ENCODE assay signal across 8 mouse cellular contexts in genomic region chr17:29263840-29264633, GRCm38 (mm10). TPM values are rescaled to one million over a fixed set of nuclear protein-coding genes. Genes with fewer than 3 reads are reported as not detected.
DNase-seq lines count a peak whose midpoint lies in the region; ATAC-seq and TF ChIP-seq lines count a peak whose summit lies in the region.

Ppil1 (minus strand) TSS chr17:29264186.

- in situ Hi-C loops in Patski (cut with MboI; ENCODE audit: low pct_unique_long_range_greater_than_20kb), result loop anchor here (5.0 to 10.0 kb wide), 2 partner anchors 103 to 251 kb away; no protein-coding TSS in a partner anchor

- peaks cover 31% of the 10 kb centered on the region for H3K4me1 ChIP-seq in hindbrain, embryonic 12.5 days

- peak within 1 kb of the TSS; percentile 97 for H3K27ac ChIP-seq in hindbrain, embryonic 12.5 days

- CTCF ChIA-PET in Patski (lab: Charles Lee), result interaction anchor here (2.5 kb wide), 1 partner anchor 107 kb away, joined by 12 read pairs; no protein-coding TSS in a partner anchor

- peak; percentile 34 for ATAC-seq in Patski
- peak; percentile 65 for ATAC-seq in hindbrain, embryonic 12.5 days (ENCODE audit: low FRiP score)

- H3K27me3 ChIP-seq in Patski, result no peaks in the 10 kb centered on the region
- no peaks in the 10 kb centered on the region for H3K27me3 ChIP-seq in hindbrain, embryonic 12.5 days

- H3K4me3 ChIP-seq in hindbrain, embryonic 12.5 days, result peak within 1 kb of the TSS; percentile 87

- no peaks in the 10 kb centered on the region for H3K9me3 ChIP-seq in hindbrain, embryonic 12.5 days (replicated peaks)

- WGBS in hindbrain, embryonic 12.5 days, result 8% methylated on average over 38 of the region's 38 CpGs

- peak within 1 kb of the TSS; percentile 83 for H3K9ac ChIP-seq in hindbrain, embryonic 12.5 days

- peaks cover 16% of the 10 kb centered on the region for H3K36me3 ChIP-seq in hindbrain, embryonic 12.5 days

- DNase-seq in Patski (ENCODE audit: low read depth, low spot score), result no peak
- peak; percentile 85 for DNase-seq in cerebellum, adult 9-11 months
- peak; percentile 68 to 79 for DNase-seq in frontal cortex, postnatal 10 days (ENCODE audit: low spot score in 2 of 2)
- DNase-seq in layer of hippocampus, postnatal 36 days, result peak; percentile 81 to 82
- DNase-seq in lung, postnatal 36 days, result peak; percentile 83
- DNase-seq in retina, postnatal 1 day, result peak; percentile 92
- peak; percentile 79 for DNase-seq in urinary bladder, adult 2 months (ENCODE audit: low spot score)

- peak within 1 kb of the TSS; percentile 66 for H3K4me2 ChIP-seq in hindbrain, embryonic 12.5 days (replicated peaks)

- no peak for TF ChIP-seq CTCF in Patski (IDR thresholded peaks at IDR 0.05)

- POLR2A ChIA-PET in Patski (lab: Charles Lee), result no interaction called here

RNA-seq across cellular contexts. Expression of gene Ppil1, which starts in this region (rescaled TPM):
- 54.0 TPM for polyA plus RNA-seq in Patski (2021)
- 102 and 105 TPM in 2 replicates for polyA plus RNA-seq in hindbrain, embryonic 12.5 days (2016; fragmentation: Nextera tagmentation; extraction: Ambion mirVana)
- total RNA-seq in layer of hippocampus, postnatal 36 days (2021), result 10 to 100 TPM; 17.6 to 17.9 TPM
- polyA plus RNA-seq in urinary bladder, adult 2 months (2012; rRNA removed), result 27.9 and 31.3 TPM in 2 replicates
